Mouse (Mus musculus) limb, embryonic 13.5 days (tissue): Measurements from ENCODE around the gene Tas1r2. TPM values are rescaled to one million over a fixed set of nuclear protein-coding genes. Genes with fewer than 3 reads are reported as not detected.

Experiments used
- ATAC-seq: fragments of 200-750 bp; cut with Nextera tagmentation; 2 replicates; pipeline ENCODE4 v1.8.0; 2017; ENCODE audit warnings: low read depth, moderate number of reproducible peaks, moderate TSS enrichment; ENCODE audit not compliant: low FRiP score
- H3K27ac ChIP-seq: fragments of 300-500 bp; sonication (generic); 2 replicates; pipeline ENCODE4 v1.5.1; 2015; ENCODE audit warnings: inconsistent platforms, mild to moderate bottlenecking, moderate library complexity
- H3K27me3 ChIP-seq: fragments of 300-500 bp; sonication (generic); 2 replicates; pipeline ENCODE4 v1.6.1; 2015; ENCODE audit warnings: mild to moderate bottlenecking, inconsistent platforms
- H3K36me3 ChIP-seq: fragments of 300-500 bp; sonication (generic); 2 replicates; pipeline ENCODE4 v1.6.1; 2015; ENCODE audit warnings: inconsistent platforms, mild to moderate bottlenecking, moderate library complexity
- H3K4me1 ChIP-seq: fragments of 300-500 bp; sonication (generic); 2 replicates; pipeline ENCODE4 v1.6.1; 2015; ENCODE audit warnings: inconsistent platforms
- H3K4me2 ChIP-seq: fragments of 300-500 bp; sonication (generic); replicated peaks from 2 replicates; pipeline ENCODE4 v1.6.1; 2015; ENCODE audit warnings: inconsistent platforms, mild to moderate bottlenecking, moderate library complexity
- H3K4me3 ChIP-seq: fragments of 300-500 bp; sonication (generic); 2 replicates; pipeline ENCODE4 v1.5.1; 2015; ENCODE audit warnings: moderate library complexity, mild to moderate bottlenecking, inconsistent platforms
- H3K9ac ChIP-seq: fragments of 300-500 bp; sonication (generic); 2 replicates; pipeline ENCODE4 v1.6.1; 2015; ENCODE audit warnings: mild to moderate bottlenecking, inconsistent platforms
- H3K9me3 ChIP-seq: fragments of 300-500 bp; sonication (generic); 2 replicates; pipeline ENCODE4 v1.6.1; 2016; ENCODE audit warnings: inconsistent platforms
- WGBS: fragments of 180-500 bp; shearing (Covaris S2); methylation state at CpG from one replicate; pipeline ENCODE4 v1.1.7; 2015; 5-methylcytosine and 5-hydroxymethylcytosine counted together
- polyA plus RNA-seq: library from polyadenylated mRNA; unstranded; fragments of >200 nt; fragmentation: Nextera tagmentation; extraction: Ambion mirVana; gene quantifications from 2 replicates; pipeline ENCODE4 v1.2.1, GENCODE M21; 2015

Gene Tas1r2
- polyA plus RNA-seq, 1 experiment from 2014 or later, result not detected

GRCm38 (mm10) chr4:139640775-139641174 lies 12.6 kb upstream of the Tas1r2 start:
- H3K36me3 ChIP-seq, result peaks cover 22% of the 10 kb centered on the region
- H3K27me3 ChIP-seq, result peaks cover 49% of the 10 kb centered on the region
- no peak overlapping the region for H3K4me2 ChIP-seq
- no peaks in the 10 kb centered on the region for H3K9me3 ChIP-seq
- no peak for ATAC-seq
- no peak overlapping the region for H3K27ac ChIP-seq
- 51% methylated on average over 6 of the region's 6 CpGs for WGBS
- no peak overlapping the region for H3K4me3 ChIP-seq
- H3K4me1 ChIP-seq, result peaks cover 30% of the 10 kb centered on the region
- no peak overlapping the region for H3K9ac ChIP-seq

- H3K36me3 ChIP-seq, result peaks cover 28% of the 10 kb centered on the region
- WGBS, result 2% methylated on average over 30 of the region's 30 CpGs
- peak overlapping the region; percentile 60 for H3K4me2 ChIP-seq
- H3K4me3 ChIP-seq, result peak overlapping the region; percentile 24
- H3K27ac ChIP-seq, result no peak overlapping the region
- ATAC-seq, result no peak
- H3K4me1 ChIP-seq, result peaks cover 26% of the 10 kb centered on the region
- H3K27me3 ChIP-seq, result peaks cover 49% of the 10 kb centered on the region
- H3K9ac ChIP-seq, result peak overlapping the region; percentile 43; the same call in 1 of the 2 replicates
- peaks cover 1% of the 10 kb centered on the region; the same call in 1 of the 2 replicates for H3K9me3 ChIP-seq
Measured at GRCm38 (mm10) chr4:139641829-139642425, 11.4 kb upstream of the Tas1r2 start.

- H3K4me3 ChIP-seq, result no peak overlapping the region
- peaks cover 2% of the 10 kb centered on the region; the same call in 1 of the 2 replicates for H3K9me3 ChIP-seq
- peaks cover 26% of the 10 kb centered on the region for H3K4me1 ChIP-seq
- 17% methylated on average over 9 of the region's 9 CpGs for WGBS
- H3K4me2 ChIP-seq, result no peak overlapping the region
- no peak for ATAC-seq
- peaks cover 45% of the 10 kb centered on the region for H3K27me3 ChIP-seq
- no peak overlapping the region for H3K27ac ChIP-seq
- no peak overlapping the region for H3K9ac ChIP-seq
- peaks cover 36% of the 10 kb centered on the region for H3K36me3 ChIP-seq
Measured at GRCm38 (mm10) chr4:139643972-139644371, 9.4 kb upstream of the Tas1r2 start.

GRCm38 (mm10) chr4:139646916-139647315 lies 6.4 kb upstream of the Tas1r2 start:
- H3K27me3 ChIP-seq, result peaks cover 19% of the 10 kb centered on the region
- 79% methylated on average over 7 of the region's 7 CpGs for WGBS
- ATAC-seq, result no peak
- peaks cover 2% of the 10 kb centered on the region; the same call in 1 of the 2 replicates for H3K9me3 ChIP-seq
- peaks cover 7% of the 10 kb centered on the region for H3K4me1 ChIP-seq
- H3K4me3 ChIP-seq, result no peak overlapping the region
- H3K36me3 ChIP-seq, result peaks cover 36% of the 10 kb centered on the region
- no peak overlapping the region for H3K27ac ChIP-seq
- H3K9ac ChIP-seq, result no peak overlapping the region
- H3K4me2 ChIP-seq, result no peak overlapping the region

- Histone ChIP-seq H3K9me3 (peaks cover 2% of the 10 kb centered on the region; the same call in 1 of the 2 replicates), H3K4me1 (no peaks in the 10 kb centered on the region), H3K27ac (no peak overlapping the region), H3K4me2 (no peak overlapping the region), H3K27me3 (no peaks in the 10 kb centered on the region), H3K4me3 (no peak overlapping the region), H3K9ac (no peak overlapping the region), H3K36me3 (peaks cover 26% of the 10 kb centered on the region)
- ATAC-seq, result no peak
- 82% methylated on average over 15 of the region's 15 CpGs for WGBS
Measured at GRCm38 (mm10) chr4:139650086-139650743, 3.1 kb upstream of the Tas1r2 start.

GRCm38 (mm10) chr4:139650907-139651306 lies 2.4 kb upstream of the Tas1r2 start:
- Histone ChIP-seq H3K36me3 (peaks cover 20% of the 10 kb centered on the region), H3K4me3 (no peak overlapping the region), H3K27me3 (no peaks in the 10 kb centered on the region), H3K4me2 (no peak overlapping the region), H3K27ac (no peak overlapping the region), H3K9me3 (peaks cover 2% of the 10 kb centered on the region; the same call in 1 of the 2 replicates), H3K9ac (no peak overlapping the region), H3K4me1 (no peaks in the 10 kb centered on the region)
- no peak for ATAC-seq
- WGBS, result 69% methylated on average over 11 of the region's 11 CpGs

GRCm38 (mm10) chr4:139661897-139662296 lies 8.6 kb downstream of the Tas1r2 start:
- H3K9ac ChIP-seq, result no peak overlapping the region
- ATAC-seq, result no peak
- no peak overlapping the region for H3K27ac ChIP-seq
- H3K27me3 ChIP-seq, result 0 out of 2 replicates have a peak, but pooled peaks cover 4% of the 10 kb centered on the region
- no peaks in the 10 kb centered on the region for H3K36me3 ChIP-seq
- H3K4me1 ChIP-seq, result no peaks in the 10 kb centered on the region
- H3K4me2 ChIP-seq, result no peak overlapping the region
- peaks cover 14% of the 10 kb centered on the region; the same call in 1 of the 2 replicates for H3K9me3 ChIP-seq
- no peak overlapping the region for H3K4me3 ChIP-seq
- WGBS, result 88% methylated on average over 14 of the region's 14 CpGs

- 73% methylated on average over 6 of the region's 6 CpGs for WGBS
- 0 out of 2 replicates have a peak, but pooled peaks cover 4% of the 10 kb centered on the region for H3K27me3 ChIP-seq
- ATAC-seq, result no peak
- H3K9me3 ChIP-seq, result no peaks in the 10 kb centered on the region
- H3K4me1 ChIP-seq, result no peaks in the 10 kb centered on the region
- no peak overlapping the region for H3K4me3 ChIP-seq
- no peak overlapping the region for H3K9ac ChIP-seq
- no peaks in the 10 kb centered on the region for H3K36me3 ChIP-seq
- H3K27ac ChIP-seq, result no peak overlapping the region
- no peak overlapping the region for H3K4me2 ChIP-seq
Measured at GRCm38 (mm10) chr4:139667632-139668031, 14.3 kb downstream of the Tas1r2 start.

- WGBS, result 26% methylated on average over 6 of the region's 6 CpGs
- ATAC-seq, result no peak
- H3K4me2 ChIP-seq, result no peak overlapping the region
Measured at GRCm38 (mm10) chr4:139669847-139670246, 16.5 kb downstream of the Tas1r2 start.

GRCm38 (mm10) chr4:139675696-139676095 lies 22.4 kb downstream of the Tas1r2 start:
- Histone ChIP-seq H3K27ac (no peak overlapping the region), H3K9me3 (peaks cover 7% of the 10 kb centered on the region; the same call in 1 of the 2 replicates), H3K27me3 (peaks cover 41% of the 10 kb centered on the region), H3K9ac (no peak overlapping the region), H3K4me1 (no peaks in the 10 kb centered on the region), H3K4me2 (no peak overlapping the region), H3K36me3 (no peaks in the 10 kb centered on the region), H3K4me3 (no peak overlapping the region)
- WGBS, result 19% methylated on average over 9 of the region's 9 CpGs
- no peak for ATAC-seq

More at GRCm38 (mm10) chr4:139669847-139670246, 16.5 kb downstream of the Tas1r2 start:
- no peak overlapping the region for H3K4me3 ChIP-seq
- no peak overlapping the region for H3K9ac ChIP-seq
- H3K27ac ChIP-seq, result no peak overlapping the region
- no peaks in the 10 kb centered on the region for H3K9me3 ChIP-seq
- no peaks in the 10 kb centered on the region for H3K36me3 ChIP-seq
- H3K27me3 ChIP-seq, result peaks cover 19% of the 10 kb centered on the region
- H3K4me1 ChIP-seq, result no peaks in the 10 kb centered on the region

GRCm38 (mm10) chr4:139683728-139684638 lies 30.6 kb downstream of the Tas1r2 start:
- H3K4me1 ChIP-seq, result no peaks in the 10 kb centered on the region
- H3K4me3 ChIP-seq, result no peak overlapping the region
- no peaks in the 10 kb centered on the region for H3K36me3 ChIP-seq
- H3K9ac ChIP-seq, result no peak overlapping the region
- H3K4me2 ChIP-seq, result no peak overlapping the region
- H3K27me3 ChIP-seq, result 0 out of 2 replicates have a peak, but pooled peaks cover 8% of the 10 kb centered on the region
- H3K27ac ChIP-seq, result no peak overlapping the region
- 76% methylated on average over 22 of the region's 22 CpGs for WGBS
- H3K9me3 ChIP-seq, result peaks cover 17% of the 10 kb centered on the region; the same call in 1 of the 2 replicates
- no peak for ATAC-seq
